Mouse (Mus musculus) 416B (cell line): ENCODE data around the gene Dll3.

Experiments used
- DNase-seq: peaks from one replicate; pipeline ENCODE4 v3.0.0; 2011; ENCODE audit warnings: low read depth

Dll3 gene

DNA sequence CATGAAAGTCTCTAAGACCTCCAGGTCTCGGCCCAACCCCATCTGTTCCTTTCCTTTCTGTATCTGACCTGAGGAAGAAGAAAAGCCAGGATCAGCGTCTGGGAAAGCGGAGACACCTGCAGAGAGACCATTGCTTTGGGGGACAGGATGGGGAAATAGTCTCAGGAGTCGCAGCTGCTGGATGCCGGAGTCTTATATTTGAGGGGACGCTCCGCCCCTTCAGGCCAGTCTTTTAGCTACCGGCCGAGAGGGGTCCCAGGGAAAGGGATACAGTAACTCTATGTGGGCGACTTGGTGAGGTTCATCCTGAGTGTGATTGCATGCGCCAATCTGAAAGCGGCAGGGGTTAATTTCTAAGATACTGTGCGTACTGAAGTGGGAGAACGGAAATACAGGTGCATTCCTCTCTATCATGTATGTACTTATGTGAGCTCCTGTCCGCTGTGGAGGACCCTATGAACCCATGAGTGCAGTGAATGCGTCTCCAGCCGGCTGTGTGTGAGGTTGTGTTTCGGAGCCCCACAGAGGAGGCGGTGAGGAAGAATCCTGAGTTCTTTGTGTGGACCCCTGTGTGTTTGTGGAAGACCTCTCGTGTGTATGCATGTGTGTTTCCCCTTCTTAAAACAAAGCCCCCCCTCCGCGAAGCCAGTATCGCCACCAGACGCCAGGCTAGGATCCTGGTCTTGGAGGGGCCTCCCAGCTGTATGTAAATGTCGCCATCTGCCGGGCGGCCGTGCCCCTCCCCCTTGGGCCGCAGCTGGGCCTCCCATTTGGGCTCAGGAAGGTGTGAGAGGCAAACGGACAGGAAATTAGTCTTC is at the start of gene Dll3:
Gene Dll3, minus strand, starts transcription at position 623 of the 818 bp plus-strand sequence.
- peak; percentile 69 for DNase-seq

DNA sequence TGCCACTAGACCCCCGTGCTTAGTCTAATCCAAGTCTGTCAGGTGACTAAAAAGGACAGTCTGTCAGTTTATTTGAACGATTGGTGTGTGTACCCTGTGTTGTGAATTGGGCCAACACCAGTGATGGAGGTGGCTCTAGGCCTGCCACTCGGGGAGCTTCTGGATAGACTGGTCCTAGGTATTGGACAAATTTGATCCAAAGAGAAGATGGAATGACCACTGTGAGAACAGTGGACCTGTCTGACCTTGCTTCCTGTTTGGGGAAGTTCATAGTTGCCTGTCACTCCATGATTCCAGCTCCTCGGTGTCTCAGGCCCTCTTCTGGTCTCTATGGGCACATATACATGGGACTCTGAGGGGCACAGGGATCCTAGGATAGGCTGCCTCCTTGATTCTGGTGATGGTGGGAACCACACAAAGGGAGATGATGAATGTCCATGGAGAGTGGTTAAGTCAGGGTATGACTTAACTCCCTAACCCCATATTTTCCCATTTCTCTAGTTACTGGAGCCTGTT is 49.7 kb upstream of the Dll3 start:
- DNase-seq = peak; percentile 46

DNA sequence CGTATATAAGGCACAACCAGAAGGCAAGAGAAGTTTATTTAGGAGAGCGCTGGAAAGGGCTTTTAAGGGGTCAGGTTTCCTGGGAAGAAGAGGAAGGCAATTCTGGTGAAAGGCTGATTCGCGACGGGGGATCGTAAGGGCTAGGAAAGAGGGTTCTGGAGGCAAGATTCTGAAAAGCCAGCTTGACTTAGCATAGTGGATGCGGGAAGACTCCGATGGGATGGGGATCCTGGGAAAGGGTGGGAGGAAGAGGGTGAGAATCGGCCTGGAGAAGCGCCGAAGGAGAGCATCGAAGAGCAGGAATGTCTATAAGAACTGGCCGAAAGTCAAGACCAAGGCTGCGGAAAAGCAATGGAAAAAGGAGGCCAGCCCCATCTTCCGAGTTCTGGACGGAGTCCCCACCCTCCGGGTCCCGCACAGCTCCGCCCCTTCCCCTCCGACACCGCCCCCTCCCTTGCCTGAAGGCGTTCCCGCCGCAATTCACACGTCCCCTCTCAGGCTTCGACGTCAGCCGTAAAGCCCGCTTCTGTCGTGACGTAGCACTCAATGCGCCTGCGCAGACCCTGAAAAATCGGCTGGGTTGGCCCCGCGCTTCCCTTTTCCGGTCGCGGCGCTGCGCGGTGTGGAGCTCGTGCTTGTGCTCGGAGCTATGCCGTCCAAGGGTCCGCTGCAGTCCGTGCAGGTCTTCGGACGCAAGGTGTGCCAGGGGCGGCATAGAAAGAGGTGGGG is 48.3 kb upstream of the Dll3 start, which contains the start of gene Rps16:
Gene Rps16, plus strand, starts transcription at position 498 of the 729 bp plus-strand sequence.
- peak; percentile 98 for DNase-seq

DNA sequence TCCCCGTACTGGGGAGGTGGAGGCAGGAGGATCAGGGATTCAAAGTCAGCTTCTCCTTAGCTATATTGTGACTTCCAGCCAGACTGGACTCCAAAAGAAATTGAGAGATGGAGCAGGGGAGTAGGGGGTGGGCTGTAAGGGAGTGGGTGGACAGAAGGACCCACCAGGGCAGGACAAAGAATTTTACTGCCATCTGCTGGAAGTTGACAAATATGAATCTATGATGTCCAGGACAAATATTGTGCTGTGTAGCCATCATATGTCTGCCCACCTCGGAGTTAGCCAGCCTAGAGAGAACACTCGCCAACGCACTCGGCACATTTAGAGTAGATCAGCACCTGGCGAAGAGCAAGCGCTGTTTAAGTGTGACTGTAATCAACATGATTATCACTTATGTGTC is 46.6 kb upstream of the Dll3 start:
- peak; percentile 62 for DNase-seq

DNA sequence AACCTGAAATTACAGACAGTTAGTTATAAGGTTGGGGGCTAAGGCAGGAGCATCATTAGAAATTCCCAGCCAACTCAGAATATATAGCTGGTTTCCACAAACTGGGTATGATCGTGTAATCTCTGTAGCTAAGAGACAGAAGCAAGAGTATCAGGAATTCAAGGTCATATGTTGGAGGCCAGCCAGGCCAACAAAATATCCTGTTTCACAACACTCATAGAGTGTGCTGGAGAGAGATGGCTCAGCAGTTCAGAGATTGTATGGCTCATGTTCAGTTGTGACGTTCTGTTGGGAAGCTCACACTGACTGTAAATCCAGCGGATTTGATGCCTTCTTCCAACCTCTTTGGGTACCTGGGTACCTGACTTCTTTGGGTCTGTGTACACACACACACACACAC is 45.7 kb upstream of the Dll3 start:
- DNase-seq = peak; percentile 92

DNA sequence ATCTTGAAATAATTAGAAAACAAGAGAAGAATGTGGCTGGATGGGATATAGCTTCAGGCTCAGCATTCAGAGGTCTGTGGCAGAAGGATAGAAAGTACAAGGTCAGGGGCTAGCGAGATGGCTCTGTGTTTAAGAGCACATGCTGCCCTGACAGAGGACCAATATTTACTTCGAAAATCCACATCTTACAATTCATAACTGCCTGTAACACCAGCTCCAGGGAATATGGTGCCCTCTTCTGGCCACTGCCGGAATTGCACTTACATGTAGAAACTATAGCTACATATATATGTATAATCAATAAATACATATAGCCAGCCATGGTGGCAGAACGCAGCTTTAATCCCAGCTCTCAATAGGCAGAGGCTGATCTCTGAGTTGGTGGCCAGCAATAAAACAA is 42.6 kb upstream of the Dll3 start:
- peak; percentile 83 for DNase-seq

DNA sequence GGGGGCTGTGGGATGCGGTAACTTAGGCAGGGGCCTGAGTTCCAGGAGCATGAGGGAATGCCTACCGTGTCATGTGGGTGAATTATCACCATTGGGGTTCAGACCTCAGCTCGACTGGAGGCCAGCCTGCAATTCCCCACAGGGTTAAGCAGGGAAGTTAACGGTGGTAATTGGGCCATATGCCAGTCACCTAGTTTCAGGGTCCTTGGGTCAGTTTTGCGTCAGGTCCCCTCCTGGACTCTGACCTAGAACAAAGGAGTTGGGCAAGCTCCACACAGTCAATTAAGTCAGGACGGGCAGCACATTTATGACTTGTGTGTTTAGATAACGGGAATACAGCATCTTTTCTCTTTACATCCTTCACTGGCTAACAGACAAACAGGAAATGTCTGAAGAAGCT is 39.3 kb upstream of the Dll3 start:
- DNase-seq = no peak

- DNase-seq = peak; percentile 94
Observed at GRCm38 (mm10) chr7:28339213-28339917, 37.3 kb upstream of the Dll3 start.

- peak; percentile 99 for DNase-seq
Observed at GRCm38 (mm10) chr7:28338108-28338998, 36.3 kb upstream of the Dll3 start, which contains the start of gene Supt5. Gene Supt5, minus strand, starts transcription at chr7:28338746.

GRCm38 (mm10) chr7:28335471-28335870 is 33.4 kb upstream of the Dll3 start:
- DNase-seq = peak; percentile 34

- no peak for DNase-seq
Observed at GRCm38 (mm10) chr7:28334534-28334933, 32.5 kb upstream of the Dll3 start.

GRCm38 (mm10) chr7:28328260-28328659 is 26.2 kb upstream of the Dll3 start:
- no peak for DNase-seq

DNA sequence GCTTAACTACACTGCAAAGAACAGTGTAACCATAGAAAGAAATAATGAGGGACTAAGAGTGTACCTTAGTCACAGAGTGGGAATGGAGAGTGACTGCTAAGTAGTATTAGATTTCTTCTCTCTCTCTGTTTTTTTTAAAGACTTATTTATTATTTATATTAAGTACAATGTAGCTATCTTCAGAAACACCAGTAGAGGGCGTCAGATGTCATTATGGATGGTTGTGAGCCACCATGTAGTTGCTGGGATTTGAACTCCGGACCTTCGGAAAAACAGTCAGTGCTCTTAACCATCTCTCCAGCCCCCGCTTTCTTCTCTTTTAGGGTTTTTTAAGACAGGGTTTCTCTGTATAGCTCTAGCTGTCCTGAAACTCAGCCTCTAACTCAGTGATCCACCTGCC is 24.4 kb upstream of the Dll3 start:
- peak; percentile 35 for DNase-seq

DNA sequence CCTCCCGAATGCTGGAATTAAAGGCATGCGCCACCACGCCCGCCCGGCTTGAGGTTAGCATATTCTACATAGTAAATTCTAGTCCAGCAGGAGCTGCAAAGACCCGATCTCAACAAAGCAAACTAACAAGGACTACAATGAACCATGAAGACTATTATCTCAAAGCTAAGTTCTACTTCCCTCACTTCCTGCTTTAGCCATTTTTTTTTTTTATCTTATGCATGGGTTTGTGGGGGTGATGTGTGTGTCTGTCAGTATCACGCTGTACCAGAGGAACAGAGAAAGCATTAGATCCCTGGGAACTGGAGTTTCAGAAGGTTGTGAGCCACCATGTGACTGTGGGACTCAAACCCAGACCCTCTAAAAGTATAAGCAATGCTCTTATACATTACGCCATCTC is 23.3 kb upstream of the Dll3 start:
- no peak for DNase-seq

GRCm38 (mm10) chr7:28321974-28322720 is 20.1 kb upstream of the Dll3 start:
- DNase-seq = peak; percentile 54

- no peak for DNase-seq
Observed at GRCm38 (mm10) chr7:28318714-28319113, 16.7 kb upstream of the Dll3 start.

GRCm38 (mm10) chr7:28318036-28318435 is 16.0 kb upstream of the Dll3 start:
- no peak for DNase-seq

- DNase-seq = peak; percentile 96
Observed at GRCm38 (mm10) chr7:28311926-28312543, 10.0 kb upstream of the Dll3 start, which contains the start of gene Timm50. Gene Timm50, minus strand, starts transcription at chr7:28312072.

- peak; percentile 36 for DNase-seq
Observed at GRCm38 (mm10) chr7:28311151-28311925, 9.3 kb upstream of the Dll3 start.
